Mouse (Mus musculus) ES-Bruce4 (cell line): ENCODE measurements around the gene Snx33.

Experiments used
- CTCF ChIP-seq: IDR thresholded peaks from one replicate; pipeline ENCODE4 v1.8.1; 2011; ENCODE audit warnings: low read depth, low read length
- EP300 ChIP-seq: IDR thresholded peaks from 2 replicates; pipeline ENCODE4 v1.6.1; 2011; ENCODE audit warnings: low read depth, low read length; ENCODE audit not compliant: insufficient read depth
- POLR2A ChIP-seq: IDR thresholded peaks from one replicate; pipeline ENCODE4 v1.8.1; 2011; ENCODE audit warnings: low read length; ENCODE audit not compliant: insufficient read depth

GRCm38 (mm10) chr9:56915116-56915515 lies 13.1 kb downstream of the Snx33 start:
- no peak for TF ChIP-seq CTCF
- TF ChIP-seq EP300: no peak
- no peak for TF ChIP-seq POLR2A
